Mouse (Mus musculus) heart, embryonic 16.5 days (tissue): Measurements from ENCODE around the gene Iars2. TPM values are rescaled to one million over a fixed set of nuclear protein-coding genes. Genes with fewer than 3 reads are reported as not detected.

Source experiments
- ATAC-seq: fragments of 200-750 bp; cut with Nextera tagmentation; replicated peaks from 2 replicates; pipeline ENCODE4 v1.8.0; 2017; ENCODE audit warnings: moderate number of reproducible peaks; ENCODE audit not compliant: insufficient read depth, low FRiP score; ENCODE audit errors: extremely low read depth
- H3K27ac ChIP-seq: fragments of 300-500 bp; sonication (generic); 2 replicates; pipeline ENCODE4 v1.5.1; 2014; ENCODE audit warnings: mild to moderate bottlenecking, low read length, control low read depth, moderate library complexity
- H3K27me3 ChIP-seq: fragments of 300-500 bp; sonication (generic); 2 replicates; pipeline ENCODE4 v1.6.1; 2014; ENCODE audit warnings: low read length, mixed read lengths; ENCODE audit not compliant: control insufficient read depth, insufficient read depth
- H3K36me3 ChIP-seq: fragments of 300-500 bp; sonication (generic); 2 replicates; pipeline ENCODE4 v1.6.1; 2014; ENCODE audit not compliant: control insufficient read depth, insufficient read depth
- H3K4me1 ChIP-seq: fragments of 300-500 bp; sonication (generic); 2 replicates; pipeline ENCODE4 v1.6.1; 2014; ENCODE audit warnings: low read length, mixed read lengths; ENCODE audit not compliant: control insufficient read depth, insufficient read depth
- H3K4me2 ChIP-seq: fragments of 300-500 bp; sonication (generic); 2 replicates; pipeline ENCODE4 v1.6.1; 2014; ENCODE audit warnings: low read depth, mild to moderate bottlenecking, control low read depth, low read length
- H3K4me3 ChIP-seq: fragments of 300-500 bp; sonication (generic); 2 replicates; pipeline ENCODE4 v1.5.1; 2014; ENCODE audit warnings: mild to moderate bottlenecking, control low read depth, low read length
- H3K9ac ChIP-seq: fragments of 300-500 bp; sonication (generic); 2 replicates; pipeline ENCODE4 v1.6.1; 2014; ENCODE audit warnings: low read length, control low read depth
- H3K9me3 ChIP-seq: fragments of 300-500 bp; sonication (generic); replicated peaks from 2 replicates; pipeline ENCODE4 v1.6.1; 2016; ENCODE audit warnings: low read length; ENCODE audit not compliant: control insufficient read depth
- WGBS: fragments of 180-500 bp; shearing (Covaris S2); extraction: QIAGEN DNeasy Blood & Tissue Kit; methylation state at CpG from one replicate; pipeline ENCODE4 v1.1.7; 2014; 5-methylcytosine and 5-hydroxymethylcytosine counted together
- polyA plus RNA-seq: library from polyadenylated mRNA; unstranded; fragments of >200 nt; fragmentation: Nextera tagmentation; extraction: Ambion mirVana; gene quantifications from 2 replicates; pipeline ENCODE4 v1.2.1, GENCODE M21; 2015

Gene Iars2
- polyA plus RNA-seq, 1 experiment from 2014 or later = 42.6 TPM

DNA sequence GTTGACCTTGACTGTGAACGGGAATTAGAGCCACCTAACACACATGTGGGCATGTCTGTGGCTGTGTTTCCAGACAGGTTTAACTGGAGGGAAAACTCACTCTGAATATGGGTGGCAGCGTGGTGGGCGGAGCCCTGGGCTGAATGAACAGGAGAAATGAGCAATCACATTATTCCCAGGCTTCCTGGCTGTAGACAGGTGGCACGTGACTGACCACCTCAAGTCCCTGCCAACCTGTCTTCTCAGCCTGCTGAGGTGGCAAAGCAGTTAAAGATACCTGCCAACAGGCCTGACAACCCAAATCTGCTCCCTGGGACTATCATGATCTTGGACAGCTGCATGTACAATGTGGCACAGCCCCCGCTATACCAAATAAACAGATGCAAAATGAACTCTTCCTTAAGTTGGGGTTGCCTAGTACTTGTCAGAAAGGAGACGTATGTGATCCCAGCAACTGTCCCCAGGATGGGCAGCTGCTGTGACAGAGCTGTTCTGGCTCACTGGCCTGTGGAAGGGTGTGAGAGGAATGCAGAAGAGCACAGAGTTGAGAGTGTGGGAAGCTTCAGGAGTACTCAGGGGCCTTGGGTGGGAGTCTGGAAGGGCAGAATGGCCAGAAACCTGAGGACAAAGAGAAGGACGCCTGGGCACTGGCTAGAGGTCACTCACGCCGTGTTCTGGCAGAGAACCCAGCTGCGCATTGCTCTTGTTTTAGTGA, 36.4 kb downstream of the Iars2 start:
- no peak for ATAC-seq
- WGBS = 88% methylated on average over 10 of the region's 10 CpGs
- no peak overlapping the region for H3K4me3 ChIP-seq

DNA sequence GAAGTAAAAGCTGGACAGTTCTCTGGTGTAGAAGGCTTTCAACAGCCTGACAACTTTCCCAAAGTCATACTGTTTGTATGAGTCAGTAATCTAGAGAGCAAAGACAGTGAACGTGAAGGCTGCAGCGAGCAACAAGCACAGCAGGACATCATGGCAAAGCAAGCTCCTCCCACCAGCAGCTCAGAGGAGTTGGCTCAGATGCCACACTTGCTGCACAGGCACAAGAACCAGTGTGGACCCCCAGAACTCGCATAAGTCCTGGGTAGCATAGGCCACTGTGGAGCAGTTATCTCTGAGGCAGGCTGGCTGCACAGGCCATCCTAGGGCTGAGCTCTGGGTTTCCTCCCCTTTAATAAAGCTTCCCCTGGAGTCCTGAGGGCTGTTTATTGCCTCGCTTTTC, 37.9 kb downstream of the Iars2 start:
- H3K4me2 ChIP-seq = no peak overlapping the region
- H3K36me3 ChIP-seq = peaks cover 45% of the 10 kb centered on the region
- H3K27ac ChIP-seq = no peak overlapping the region
- 82% methylated on average over 4 of the region's 4 CpGs for WGBS
- no peaks in the 10 kb centered on the region for H3K4me1 ChIP-seq
- no peak overlapping the region for H3K9ac ChIP-seq
- no peak overlapping the region for H3K4me3 ChIP-seq
- H3K9me3 ChIP-seq = no peaks in the 10 kb centered on the region
- no peak for ATAC-seq
- H3K27me3 ChIP-seq = no peaks in the 10 kb centered on the region

More for the DNA sequence above, 36.4 kb downstream of the Iars2 start:
- Histone ChIP-seq H3K9me3 (no peaks in the 10 kb centered on the region), H3K27ac (no peak overlapping the region), H3K27me3 (no peaks in the 10 kb centered on the region), H3K4me1 (no peaks in the 10 kb centered on the region), H3K36me3 (peaks cover 44% of the 10 kb centered on the region), H3K4me2 (no peak overlapping the region), H3K9ac (no peak overlapping the region)

DNA sequence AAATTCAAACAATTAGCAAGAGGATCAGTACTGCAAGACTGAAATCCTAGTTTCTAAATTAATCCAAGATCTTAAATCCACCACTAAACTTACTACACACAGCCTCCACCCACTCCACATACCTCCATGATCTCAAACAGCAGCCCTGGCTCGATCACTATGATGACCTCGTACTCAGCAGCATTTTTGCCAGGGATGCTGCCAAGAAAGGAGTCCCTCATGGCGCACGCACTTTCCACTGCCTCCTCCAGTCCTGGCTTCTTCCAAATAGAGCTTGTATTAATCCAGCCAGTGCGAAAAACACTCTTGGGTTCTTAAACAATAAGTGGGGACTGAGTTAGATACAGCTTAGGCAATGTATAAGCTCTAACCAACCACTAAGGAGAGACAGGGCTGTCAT, 40.0 kb downstream of the Iars2 start:
- peaks cover 9% of the 10 kb centered on the region for H3K4me1 ChIP-seq
- no peak overlapping the region for H3K27ac ChIP-seq
- no peak for ATAC-seq
- no peak overlapping the region for H3K9ac ChIP-seq
- H3K9me3 ChIP-seq = no peaks in the 10 kb centered on the region
- no peak overlapping the region for H3K4me2 ChIP-seq
- H3K27me3 ChIP-seq = no peaks in the 10 kb centered on the region
- 45% methylated on average over 5 of the region's 5 CpGs for WGBS
- H3K4me3 ChIP-seq = no peak overlapping the region
- H3K36me3 ChIP-seq = peaks cover 33% of the 10 kb centered on the region

DNA sequence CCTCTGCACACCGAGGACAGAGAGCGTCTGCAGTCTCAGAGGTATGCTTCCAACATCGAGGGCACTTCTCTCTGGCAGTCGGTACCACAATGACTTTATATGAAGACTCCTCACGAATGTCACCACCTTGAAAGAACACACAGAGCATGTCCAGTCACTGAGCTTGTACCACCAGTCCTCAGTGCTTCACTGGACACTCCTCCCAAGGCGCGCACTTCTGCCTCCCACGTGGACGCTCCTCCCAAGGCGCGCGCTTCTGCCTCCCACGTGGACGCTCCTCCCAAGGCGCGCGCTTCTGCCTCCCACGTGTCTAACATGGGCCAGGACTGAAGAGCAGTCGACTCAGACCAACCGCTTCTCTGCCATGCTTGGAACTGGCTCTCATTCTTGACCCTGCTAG, 42.1 kb downstream of the Iars2 start:
- Histone ChIP-seq H3K27ac (no peak overlapping the region), H3K36me3 (peaks cover 31% of the 10 kb centered on the region), H3K27me3 (no peaks in the 10 kb centered on the region), H3K4me2 (no peak overlapping the region), H3K4me3 (no peak overlapping the region), H3K9me3 (no peaks in the 10 kb centered on the region), H3K4me1 (peaks cover 17% of the 10 kb centered on the region), H3K9ac (no peak overlapping the region)
- ATAC-seq = no peak
- WGBS = 80% methylated on average over 20 of the region's 20 CpGs

DNA sequence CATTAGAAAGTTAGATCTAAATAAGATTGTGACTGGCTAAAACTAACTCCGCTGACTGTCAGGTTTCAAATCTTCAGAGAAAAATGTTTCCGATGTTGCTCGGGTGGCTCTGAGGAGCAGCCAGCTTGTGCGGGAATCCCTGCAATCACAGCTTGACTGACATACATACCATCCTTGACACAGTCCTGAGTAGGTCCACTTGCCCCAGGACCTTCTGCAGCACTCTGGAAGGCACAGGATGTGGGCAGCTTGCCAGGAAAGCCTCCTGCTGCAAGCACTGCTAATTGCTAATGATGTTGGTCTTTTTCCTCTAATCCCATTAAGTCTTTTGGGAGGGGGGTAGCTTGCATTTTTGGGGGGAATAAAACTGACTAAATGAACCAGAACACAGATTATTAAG, 44.0 kb downstream of the Iars2 start:
- Histone ChIP-seq H3K4me3 (no peak overlapping the region), H3K9ac (no peak overlapping the region), H3K36me3 (peaks cover 40% of the 10 kb centered on the region), H3K27ac (peak overlapping the region; percentile 77), H3K4me2 (no peak overlapping the region), H3K27me3 (no peaks in the 10 kb centered on the region), H3K4me1 (peaks cover 17% of the 10 kb centered on the region), H3K9me3 (no peaks in the 10 kb centered on the region)
- 38% methylated on average over 4 of the region's 4 CpGs for WGBS
- peak; percentile 73 for ATAC-seq

DNA sequence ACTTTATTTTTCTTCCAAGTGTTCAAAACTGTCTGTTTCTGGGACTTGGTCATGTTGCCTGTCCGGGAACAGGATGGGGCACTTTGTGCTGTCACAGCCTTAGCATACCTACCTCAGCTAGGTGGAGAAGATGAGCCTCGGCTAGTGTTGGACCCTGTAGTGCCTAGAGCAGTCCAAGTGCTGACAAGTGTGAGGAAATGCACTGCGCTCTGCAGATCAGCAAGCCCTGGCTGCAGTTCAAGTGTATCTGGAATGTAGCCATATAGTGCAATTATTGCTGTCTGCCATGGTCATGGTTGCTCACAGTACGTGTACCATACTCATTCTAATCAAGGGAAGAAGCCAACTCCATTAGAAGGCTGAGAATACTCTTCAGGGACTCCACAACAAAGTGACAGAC, 44.5 kb downstream of the Iars2 start:
- Histone ChIP-seq H3K36me3 (peaks cover 41% of the 10 kb centered on the region), H3K9ac (no peak overlapping the region), H3K27me3 (no peaks in the 10 kb centered on the region), H3K27ac (peak overlapping the region; percentile 77), H3K4me3 (no peak overlapping the region), H3K9me3 (no peaks in the 10 kb centered on the region), H3K4me2 (no peak overlapping the region), H3K4me1 (peaks cover 17% of the 10 kb centered on the region)
- ATAC-seq = peak; percentile 92
- WGBS = 25% methylated on average over 4 of the region's 4 CpGs

DNA sequence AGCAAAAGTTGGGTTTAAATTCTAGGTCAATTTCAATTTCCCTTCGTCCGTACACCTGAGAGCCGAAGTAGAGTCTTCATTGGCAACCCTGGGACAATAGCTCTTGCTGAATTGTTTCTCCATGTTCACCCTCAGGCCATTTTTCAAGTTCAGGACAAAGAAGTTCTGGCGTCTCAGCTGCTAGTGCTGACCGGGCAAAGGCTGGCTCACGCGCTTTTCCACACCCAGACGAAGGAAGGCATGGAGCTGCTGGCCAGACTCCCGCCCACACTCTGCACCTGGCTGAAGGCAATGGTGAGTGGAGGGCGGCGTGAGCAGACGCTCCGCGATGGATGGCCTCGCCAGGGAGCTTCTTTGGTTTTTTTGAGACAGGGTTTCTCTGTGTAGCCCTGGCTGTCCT, 45.9 kb downstream of the Iars2 start:
- no peak for ATAC-seq
- H3K4me3 ChIP-seq = no peak overlapping the region
- peaks cover 49% of the 10 kb centered on the region for H3K36me3 ChIP-seq
- H3K9me3 ChIP-seq = no peaks in the 10 kb centered on the region
- H3K4me2 ChIP-seq = no peak overlapping the region
- H3K4me1 ChIP-seq = peaks cover 17% of the 10 kb centered on the region
- H3K27me3 ChIP-seq = no peaks in the 10 kb centered on the region
- 92% methylated on average over 15 of the region's 15 CpGs for WGBS
- H3K27ac ChIP-seq = no peak overlapping the region
- no peak overlapping the region for H3K9ac ChIP-seq

DNA sequence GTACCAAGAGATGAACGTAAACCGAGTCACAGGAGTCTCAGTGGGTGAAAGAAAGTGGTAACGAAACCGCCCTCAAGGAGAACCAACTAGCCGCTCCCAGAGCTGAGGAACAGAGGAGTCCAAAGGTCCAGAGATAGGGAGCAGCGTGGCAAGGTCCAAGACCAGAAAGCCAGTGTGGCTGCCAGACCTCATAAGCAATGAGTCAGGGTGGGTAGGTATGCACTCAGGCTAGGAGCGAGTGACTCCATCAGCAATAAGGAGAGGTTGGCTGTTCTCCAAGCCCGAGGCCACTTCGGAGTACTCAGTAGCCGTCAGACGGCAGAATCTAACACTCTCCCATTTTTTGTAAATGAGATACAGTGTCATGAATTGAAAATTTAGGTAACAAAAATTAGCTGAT, 46.4 kb downstream of the Iars2 start:
- WGBS = 66% methylated on average over 11 of the region's 11 CpGs

DNA sequence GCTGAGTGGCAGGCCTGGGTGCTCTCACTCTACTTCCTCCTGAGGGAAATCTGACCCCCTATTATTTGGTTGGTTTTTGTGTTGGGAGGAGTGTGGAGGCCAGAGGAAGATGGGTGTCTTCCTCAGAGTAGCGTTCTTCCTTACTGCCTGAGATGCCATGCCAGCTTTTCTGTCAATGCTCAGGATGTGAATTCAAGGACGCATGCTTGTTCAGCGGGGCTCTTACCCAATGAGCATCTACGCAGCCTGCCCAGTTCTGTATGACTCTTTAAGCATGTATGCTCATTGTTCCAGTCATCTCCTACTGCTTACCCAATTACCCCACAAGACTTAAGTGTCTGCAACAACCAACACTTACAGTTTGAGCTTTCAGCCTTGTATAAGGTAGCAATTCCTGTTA, 48.6 kb downstream of the Iars2 start:
- Histone ChIP-seq H3K4me1 (peaks cover 17% of the 10 kb centered on the region), H3K4me3 (no peak overlapping the region), H3K9me3 (no peaks in the 10 kb centered on the region), H3K27me3 (no peaks in the 10 kb centered on the region), H3K4me2 (no peak overlapping the region), H3K27ac (no peak overlapping the region), H3K9ac (no peak overlapping the region), H3K36me3 (peaks cover 49% of the 10 kb centered on the region)
- ATAC-seq = no peak
- WGBS = 94% methylated on average over 4 of the region's 4 CpGs

More for the DNA sequence above, 46.4 kb downstream of the Iars2 start:
- Histone ChIP-seq H3K36me3 (peaks cover 47% of the 10 kb centered on the region), H3K9ac (no peak overlapping the region), H3K4me2 (no peak overlapping the region), H3K27me3 (no peaks in the 10 kb centered on the region), H3K4me3 (no peak overlapping the region), H3K4me1 (peaks cover 17% of the 10 kb centered on the region), H3K27ac (no peak overlapping the region), H3K9me3 (no peaks in the 10 kb centered on the region)
- no peak for ATAC-seq
